Mouse (Mus musculus): Measurements from ENCODE around the gene Pdia3.
"Not testable (repeated sequence)": the region's sequence is repeated elsewhere in the genome, so short reads cannot be mapped to it uniquely, and the experiment has no call there.

Gene Pdia3

GRCm38 (mm10) chr2:121475306-121475705 is 61.7 kb downstream of the Pdia3 start:
- DNase-seq (ENCODE audit: low spot score in 2 of 2): not testable (repeated sequence)

DNA sequence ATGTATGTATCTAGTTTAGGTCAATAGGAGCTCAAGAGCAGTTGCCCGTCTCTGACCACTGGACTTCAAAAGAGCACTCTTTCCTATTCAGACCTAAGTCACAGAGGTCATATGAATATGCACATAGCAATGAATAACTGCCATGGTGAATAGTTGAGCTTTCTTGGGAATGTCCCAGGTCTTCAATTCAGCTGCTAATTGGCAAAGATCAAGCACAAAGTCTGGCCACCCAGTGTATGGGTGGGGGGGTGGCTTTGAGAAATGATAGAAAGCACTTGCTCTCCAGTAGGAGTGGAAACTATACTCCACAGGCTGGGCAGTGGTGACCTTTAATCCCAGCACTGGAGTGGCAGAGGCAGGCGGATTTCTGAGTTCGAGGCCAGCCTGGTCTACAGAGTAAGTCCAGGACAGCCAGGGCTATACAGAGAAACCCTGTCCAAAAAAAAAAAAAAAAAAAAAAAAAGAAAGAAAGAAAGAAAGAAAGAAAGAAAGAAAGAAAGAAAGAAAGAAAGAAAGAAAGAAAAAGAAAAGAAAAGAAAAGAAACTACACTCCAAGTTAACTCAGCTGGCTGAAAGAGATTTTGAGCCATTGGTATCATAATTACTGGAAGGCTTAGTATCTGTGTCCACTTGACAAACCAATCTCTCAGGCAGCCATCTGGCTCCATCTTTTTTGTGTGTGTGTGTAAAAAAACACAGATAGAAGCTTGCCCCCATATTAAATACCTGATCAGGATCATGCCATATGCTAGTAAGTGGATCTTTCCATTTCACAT is 64.1 kb downstream of the Pdia3 start:
- no peak for DNase-seq (ENCODE audit: low spot score in 2 of 2)

GRCm38 (mm10) chr2:121480498-121480897 is 66.9 kb downstream of the Pdia3 start:
- DNase-seq (ENCODE audit: low spot score in 2 of 2): no peak

DNA sequence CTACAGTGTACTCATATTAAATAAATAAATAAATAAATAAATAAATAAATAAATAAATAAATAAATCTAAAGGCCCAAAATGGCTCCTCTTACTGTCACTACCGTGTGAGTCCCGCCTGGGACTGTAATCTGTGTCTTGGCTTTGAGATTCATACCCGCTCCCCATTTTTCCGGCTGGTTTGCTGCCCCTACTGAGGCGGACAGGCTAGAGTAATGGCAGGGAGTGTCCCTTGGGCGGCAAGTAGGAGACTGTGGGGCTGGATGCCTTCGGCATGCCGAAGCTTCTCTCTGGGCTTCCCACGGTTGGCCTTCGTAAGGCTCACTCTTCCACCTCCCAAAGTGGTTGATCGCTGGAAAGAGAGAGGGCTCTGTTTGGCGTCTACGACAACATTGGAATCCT is 67.3 kb downstream of the Pdia3 start:
- DNase-seq (ENCODE audit: low spot score in 2 of 2): not testable (repeated sequence)

DNA sequence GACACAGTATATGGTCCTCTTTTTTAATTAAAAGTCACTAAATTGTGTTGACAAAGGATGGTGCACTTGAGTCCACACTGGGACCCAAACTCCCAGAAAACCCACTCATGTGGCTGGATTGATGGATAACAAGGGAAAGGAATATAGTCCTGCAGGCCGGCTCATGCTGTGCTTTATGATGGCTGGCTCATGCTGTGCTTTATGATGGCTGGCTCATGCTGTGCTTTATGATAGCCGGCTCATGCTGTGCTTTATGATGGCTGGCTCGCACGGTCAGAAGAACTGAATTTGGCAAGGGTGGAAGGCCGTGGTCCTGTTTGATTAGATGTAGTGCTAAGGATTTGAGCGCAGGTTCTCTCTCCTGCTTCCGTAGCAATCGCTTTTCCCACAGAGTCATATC is 70.0 kb downstream of the Pdia3 start:
- DNase-seq (ENCODE audit: low spot score in 2 of 2): no peak

- DNase-seq (ENCODE audit: low spot score in 2 of 2): not testable (repeated sequence)
These were observed 70.8 kb downstream of the Pdia3 start for GRCm38 (mm10) chr2:121484403-121484802.

All from urinary bladder, adult 18-20 months (tissue).